ENCODE assay signal across 8 mouse cellular contexts in genomic region chr12:79907583-79907982, GRCm38 (mm10).
DNase-seq lines count a peak whose midpoint lies in the region; ATAC-seq and TF ChIP-seq lines count a peak whose summit lies in the region.

No protein-coding gene starts in this region.

- no peaks in the 10 kb centered on the region for H3K27me3 ChIP-seq in forebrain, embryonic 12.5 days
- no peaks in the 10 kb centered on the region for H3K27me3 ChIP-seq in forebrain, embryonic 11.5 days (ENCODE audit: control insufficient read depth, insufficient read depth, low read length)
- H3K27me3 ChIP-seq in spleen, adult 2 months (ENCODE audit: control insufficient read depth, insufficient read depth, low read length) = no peaks in the 10 kb centered on the region
- no peaks in the 10 kb centered on the region for H3K27me3 ChIP-seq in stomach, postnatal 0 days (ENCODE audit: control insufficient read depth, insufficient read depth, low read length)

- no peak for TF ChIP-seq EP300 in stomach, postnatal 0 days (optimal IDR thresholded peaks at IDR 0.05)

- no peak for TF ChIP-seq CTCF in spleen, adult 2 months (IDR thresholded peaks at IDR 0.05; ENCODE audit: extremely low read depth, insufficient read depth, insufficient read length, insufficient replicate concordance)
- TF ChIP-seq CTCF in stomach, postnatal 0 days (IDR thresholded peaks at IDR 0.05; ENCODE audit: low read depth) = no peak

- WGBS in forebrain, embryonic 12.5 days = 81% methylated on average over 5 of the region's 5 CpGs
- WGBS in forebrain, embryonic 11.5 days = 91% methylated on average over 5 of the region's 5 CpGs
- WGBS in spleen, adult 2 months = 72% methylated on average over 5 of the region's 5 CpGs
- WGBS in stomach, postnatal 0 days = 36% methylated on average over 5 of the region's 5 CpGs

- no peak for ATAC-seq in forebrain, embryonic 12.5 days (ENCODE audit: low FRiP score)
- ATAC-seq in forebrain, embryonic 11.5 days (replicated peaks; ENCODE audit: low FRiP score) = no peak
- ATAC-seq in stomach, postnatal 0 days (ENCODE audit: low FRiP score, low TSS enrichment) = peak; percentile 72

- 0 out of 2 replicates have a peak, but pooled peaks cover 3% of the 10 kb centered on the region for H3K9me3 ChIP-seq in forebrain, embryonic 12.5 days
- no peaks in the 10 kb centered on the region for H3K9me3 ChIP-seq in forebrain, embryonic 11.5 days (ENCODE audit: control insufficient read depth, low read length)
- H3K9me3 ChIP-seq in stomach, postnatal 0 days (ENCODE audit: control insufficient read depth, low read length) = no peaks in the 10 kb centered on the region

- H3K4me1 ChIP-seq in forebrain, embryonic 12.5 days = peaks cover 31% of the 10 kb centered on the region
- H3K4me1 ChIP-seq in forebrain, embryonic 11.5 days (replicated peaks; ENCODE audit: control insufficient read depth, insufficient read depth, low read length) = peaks cover 24% of the 10 kb centered on the region
- H3K4me1 ChIP-seq in spleen, adult 2 months (ENCODE audit: control insufficient read depth, insufficient read depth, insufficient read length) = peaks cover 10% of the 10 kb centered on the region; the same call in 1 of the 2 replicates
- peaks cover 9% of the 10 kb centered on the region for H3K4me1 ChIP-seq in stomach, postnatal 0 days (replicated peaks; ENCODE audit: control insufficient read depth, insufficient read depth)

- no peak overlapping the region for H3K4me3 ChIP-seq in forebrain, embryonic 12.5 days (replicated peaks)
- H3K4me3 ChIP-seq in forebrain, embryonic 11.5 days (ENCODE audit: low read depth, low read length) = no peak overlapping the region
- no peak overlapping the region for H3K4me3 ChIP-seq in spleen, adult 2 months (ENCODE audit: extremely low read depth, insufficient read depth, insufficient read length)
- H3K4me3 ChIP-seq in stomach, postnatal 0 days (ENCODE audit: low read depth, low read length) = no peak overlapping the region

- H3K4me2 ChIP-seq in forebrain, embryonic 12.5 days = no peak overlapping the region
- H3K4me2 ChIP-seq in forebrain, embryonic 11.5 days (ENCODE audit: low read depth, low read length, severe bottlenecking) = no peak overlapping the region
- H3K4me2 ChIP-seq in stomach, postnatal 0 days (replicated peaks; ENCODE audit: low read depth) = no peak overlapping the region

- H3K9ac ChIP-seq in forebrain, embryonic 12.5 days = no peak overlapping the region
- H3K9ac ChIP-seq in forebrain, embryonic 11.5 days (ENCODE audit: low read length) = no peak overlapping the region
- H3K9ac ChIP-seq in stomach, postnatal 0 days (ENCODE audit: low read length) = no peak overlapping the region

- no peaks in the 10 kb centered on the region for H3K36me3 ChIP-seq in forebrain, embryonic 12.5 days (replicated peaks)
- H3K36me3 ChIP-seq in forebrain, embryonic 11.5 days (ENCODE audit: control insufficient read depth, insufficient read depth, low read length) = no peaks in the 10 kb centered on the region
- H3K36me3 ChIP-seq in spleen, adult 2 months (ENCODE audit: control insufficient read depth, insufficient read depth, low read length) = no peaks in the 10 kb centered on the region
- H3K36me3 ChIP-seq in stomach, postnatal 0 days (ENCODE audit: control insufficient read depth, insufficient read depth, low read length) = no peaks in the 10 kb centered on the region

- H3K27ac ChIP-seq in forebrain, embryonic 12.5 days = peak overlapping the region; percentile 14; the same call in 1 of the 2 replicates
- no peak overlapping the region for H3K27ac ChIP-seq in forebrain, embryonic 11.5 days (ENCODE audit: low read depth, low read length)
- 0 out of 2 replicates have a peak overlapping the region, but pooled peaks have one; percentile 8 for H3K27ac ChIP-seq in spleen, adult 2 months (ENCODE audit: insufficient read depth, low read length)
- peak overlapping the region; percentile 82 for H3K27ac ChIP-seq in stomach, postnatal 0 days (replicated peaks)

- TF ChIP-seq POLR2A in spleen, adult 2 months (IDR thresholded peaks at IDR 0.05; ENCODE audit: low read depth, low read length) = no peak

- DNase-seq in forebrain, embryonic 11.5 days (ENCODE audit: low spot score) = no peak
- no peak for DNase-seq in spleen, adult 2 months (ENCODE audit: low read depth in 1 of 2, low spot score in 2 of 2)
- no peak for DNase-seq in spleen, postnatal 4 days (ENCODE audit: low spot score in 2 of 2)
- DNase-seq in kidney, postnatal 25 days = peak; percentile 51 to 68
- DNase-seq in stomach, postnatal 0 days (ENCODE audit: low spot score) = peak; percentile 85
- DNase-seq in cerebellum, adult 11-12 months = no peak
- DNase-seq in urinary bladder, postnatal 10 days (ENCODE audit: low spot score) = no peak

Comparison
In these comparisons a context has a peak if more than half of its experiments do, and no peak if none do; other contexts are left out.
1. DNase-seq: peak in kidney, postnatal 25 days (2 of 2) and stomach, postnatal 0 days (single experiment); none in forebrain, embryonic 11.5 days (single experiment), spleen, adult 2 months (0 of 2), spleen, postnatal 4 days (0 of 2), cerebellum, adult 11-12 months (single experiment) and urinary bladder, postnatal 10 days (single experiment).